In the genomic region with DNA sequence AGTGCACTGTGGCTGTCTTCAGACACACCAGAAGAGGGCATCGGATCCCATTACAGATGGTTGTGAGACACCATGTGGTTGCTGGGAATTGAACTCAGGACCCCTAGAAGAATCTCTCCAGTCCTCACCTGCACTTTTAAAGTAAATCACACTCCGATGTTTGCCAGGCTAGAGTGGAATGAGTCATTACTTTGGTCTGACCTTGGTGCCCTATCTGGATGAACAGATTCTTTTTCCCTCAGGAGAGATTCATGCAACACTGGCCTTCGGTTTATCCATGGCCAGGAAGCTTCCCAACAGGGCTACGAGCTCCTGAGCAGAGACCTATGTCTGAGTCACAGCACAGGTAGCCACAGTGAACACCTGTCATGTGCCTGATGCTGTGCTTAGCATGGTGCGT, we compare ENCODE assay signal across 28 mouse cellular contexts. TPM values are rescaled to one million over a fixed set of nuclear protein-coding genes. Genes with fewer than 3 reads are reported as not detected.
"Had no signal": no experiment of that assay in that cellular context is flagged by ENCODE, and none has a peak within 500 bp of the region (broad histone marks: within the 10 kb centered on the region; RNA-seq: fewer than 3 reads in every experiment).

No protein-coding gene starts in this region.

- DNase-seq: heart, postnatal 10 days; heart, postnatal 14 days; heart, postnatal 36 days; heart, postnatal 4 days; kidney, adult 11 months; kidney, adult 18-20 months; kidney, adult 2 months; kidney, adult 8-10 months; kidney, adult 9 months; kidney, postnatal 10 days; kidney, postnatal 14 days; kidney, postnatal 25 days; kidney, postnatal 36 days; kidney, postnatal 4 days; layer of hippocampus, adult 9-11 months; layer of hippocampus, postnatal 36 days had no signal

RNA-seq across cellular contexts. Expression of a gene that starts 18.7 kb away (rescaled TPM):
- total RNA-seq: hematopoietic stem cell, adult 5-6 weeks had no signal
- polyA plus RNA-seq: inflammation-experienced regulatory T-cells, adult 6 months had no signal

RNA-seq across cellular contexts. Expression of a gene that starts 50.8 kb away (rescaled TPM):
- total RNA-seq: heart, postnatal 10 days; heart, postnatal 14 days; heart, postnatal 25 days; heart, postnatal 36 days; heart, postnatal 4 days; hematopoietic stem cell, adult 5-6 weeks; hindbrain, postnatal 0 days had no signal
- polyA plus RNA-seq: heart, embryonic 12.5 days; heart, embryonic 13.5 days; heart, embryonic 14.5 days; heart, postnatal 0 days; inflammation-experienced regulatory T-cells, adult 6 months; intestine, embryonic 14.5 days; intestine, postnatal 0 days; kidney, embryonic 14.5 days; large intestine, adult 2 months had no signal
